Mouse (Mus musculus) R1 (cell line): Measurements from ENCODE around the gene Mob3b.
A peak's percentile ranks its signal among the peaks of the same experiment; 100 is the strongest.

Source experiments
- DNase-seq: peaks from one replicate; pipeline ENCODE4 v3.0.0-alpha.2; 2018; ENCODE audit warnings: low read depth, low spot score

The Mob3b gene

DNA sequence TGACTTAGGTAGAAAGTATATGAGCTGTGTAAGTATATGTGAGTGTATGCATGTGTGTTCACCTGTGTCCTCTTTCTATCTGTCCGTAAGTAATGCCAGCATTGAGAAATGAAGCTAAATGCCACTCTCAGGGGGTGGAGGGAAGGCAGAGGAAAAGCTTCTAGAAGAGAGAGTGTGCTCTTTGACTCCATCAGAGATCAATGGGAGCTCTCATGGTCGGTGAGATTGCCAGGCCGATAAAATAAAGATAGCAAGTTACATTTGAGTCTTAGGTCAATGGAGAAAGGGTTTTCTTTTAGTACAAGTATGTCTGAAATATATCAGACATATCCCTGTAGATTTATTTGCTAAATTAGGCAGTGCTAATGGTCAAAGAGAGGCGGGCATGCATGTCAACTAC, 9.0 kb downstream of the Mob3b start:
- no peak for DNase-seq

- no peak for DNase-seq
These were observed 10.7 kb downstream of the Mob3b start for GRCm38 (mm10) chr4:35146597-35146996.

DNA sequence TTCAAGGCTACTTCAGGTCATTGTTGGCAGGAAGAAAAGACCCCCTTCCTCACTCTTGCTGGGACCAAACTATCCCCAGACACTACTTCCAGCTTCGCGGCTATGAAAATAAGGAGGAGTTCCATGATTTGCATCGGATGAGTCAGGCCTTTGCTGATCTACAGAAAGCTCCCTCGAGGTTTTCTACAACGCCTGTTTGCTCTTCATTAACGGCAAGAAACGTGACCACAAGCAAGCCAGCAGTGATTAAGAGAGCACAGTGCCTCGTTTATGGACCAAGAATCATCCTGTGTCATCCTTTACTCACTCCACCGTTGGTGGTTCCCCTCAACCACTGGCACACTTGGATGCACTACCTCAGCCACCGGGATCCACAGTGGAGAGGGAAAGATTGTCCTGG, 11.6 kb downstream of the Mob3b start:
- no peak for DNase-seq

DNA sequence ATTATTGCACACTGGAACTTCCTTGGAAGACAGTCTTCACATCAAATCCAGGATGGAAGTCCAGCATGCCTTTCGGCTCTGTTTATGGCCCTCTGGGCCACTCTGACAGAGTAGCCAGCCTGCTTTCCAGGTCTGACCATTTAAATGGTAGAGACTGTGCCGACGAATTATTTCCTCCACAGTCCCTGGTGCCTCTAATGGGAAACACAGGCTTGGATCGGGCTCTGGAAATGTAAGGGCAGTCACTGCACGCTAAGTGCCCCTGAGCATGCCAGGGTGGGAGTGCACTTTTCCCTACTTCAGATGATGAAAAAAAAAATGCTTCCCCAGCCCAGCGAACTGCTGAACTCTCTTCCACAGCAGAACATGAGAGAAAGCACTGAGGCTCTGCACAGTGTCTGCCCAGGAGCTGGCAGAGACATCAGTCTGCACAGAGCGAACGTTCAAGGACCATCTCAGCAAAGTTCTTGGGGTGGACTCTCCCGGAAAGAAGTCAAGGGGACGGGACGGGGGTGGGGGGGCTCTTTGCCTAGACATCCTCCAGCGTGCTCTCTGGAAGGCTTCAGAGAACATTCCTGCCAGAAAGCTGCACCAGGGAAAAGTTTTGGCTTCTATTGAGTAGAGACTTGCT, 13.7 kb downstream of the Mob3b start:
- DNase-seq, result no peak

DNA sequence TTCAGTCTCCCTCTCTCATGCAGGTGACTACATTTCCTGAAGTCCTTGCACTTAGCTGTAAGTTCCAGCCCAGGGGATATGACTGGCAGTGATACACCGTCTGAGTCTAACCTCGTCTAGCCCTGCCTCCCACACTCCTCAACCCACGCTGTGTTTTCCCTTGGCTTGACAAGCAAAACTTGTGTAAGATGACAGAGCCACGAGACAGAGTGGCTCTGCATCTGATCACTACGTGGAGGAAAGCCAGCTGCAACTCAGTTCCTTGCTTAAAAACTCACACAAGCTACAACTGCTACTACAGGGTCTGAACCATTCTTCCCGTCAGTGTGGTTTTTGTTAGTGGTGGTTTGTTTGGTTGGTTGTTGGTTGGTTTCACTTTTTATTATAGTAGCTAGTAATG, 17.0 kb downstream of the Mob3b start:
- DNase-seq, result no peak

DNA sequence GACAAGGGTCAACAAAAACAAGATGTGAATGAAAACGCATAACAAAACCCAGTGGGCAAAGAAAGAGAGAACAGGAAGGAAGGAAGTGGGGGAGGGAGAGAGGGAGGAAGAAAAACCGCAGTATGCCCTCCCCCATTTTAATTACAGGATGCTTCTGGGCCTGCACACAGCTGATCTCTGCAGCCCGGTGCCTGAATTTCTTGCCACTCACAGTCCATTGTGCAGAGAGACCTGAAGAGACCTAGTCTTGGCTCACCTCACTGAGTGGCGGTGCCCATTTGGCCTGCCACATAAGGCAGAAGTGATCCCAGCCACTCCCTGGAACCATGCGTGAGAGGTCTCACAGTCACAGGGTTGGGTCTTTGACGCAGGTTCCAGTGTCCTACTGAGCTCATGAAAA, 19.2 kb downstream of the Mob3b start:
- DNase-seq, result peak; percentile 88

DNA sequence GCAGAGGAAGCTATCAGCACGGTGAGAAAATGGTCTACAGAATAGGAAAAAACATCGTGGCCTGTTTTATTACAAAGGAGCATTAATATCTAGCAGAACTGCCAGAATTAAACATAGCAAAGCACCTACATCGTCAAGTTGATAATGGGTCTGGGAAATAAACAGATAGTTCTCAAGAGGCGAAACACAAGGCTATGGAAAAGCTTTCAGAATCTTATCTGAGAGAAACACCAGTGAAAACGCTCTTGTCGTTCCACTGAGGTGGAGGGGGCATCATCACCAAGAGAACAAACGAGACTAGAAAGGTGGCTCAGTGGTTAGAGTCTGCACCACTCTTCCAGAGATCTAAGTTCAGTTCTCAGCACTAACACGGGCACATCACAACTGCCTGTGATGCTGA, 20.3 kb downstream of the Mob3b start:
- DNase-seq, result no peak

GRCm38 (mm10) chr4:35135806-35136205, 21.5 kb downstream of the Mob3b start:
- DNase-seq, result peak; percentile 62

DNA sequence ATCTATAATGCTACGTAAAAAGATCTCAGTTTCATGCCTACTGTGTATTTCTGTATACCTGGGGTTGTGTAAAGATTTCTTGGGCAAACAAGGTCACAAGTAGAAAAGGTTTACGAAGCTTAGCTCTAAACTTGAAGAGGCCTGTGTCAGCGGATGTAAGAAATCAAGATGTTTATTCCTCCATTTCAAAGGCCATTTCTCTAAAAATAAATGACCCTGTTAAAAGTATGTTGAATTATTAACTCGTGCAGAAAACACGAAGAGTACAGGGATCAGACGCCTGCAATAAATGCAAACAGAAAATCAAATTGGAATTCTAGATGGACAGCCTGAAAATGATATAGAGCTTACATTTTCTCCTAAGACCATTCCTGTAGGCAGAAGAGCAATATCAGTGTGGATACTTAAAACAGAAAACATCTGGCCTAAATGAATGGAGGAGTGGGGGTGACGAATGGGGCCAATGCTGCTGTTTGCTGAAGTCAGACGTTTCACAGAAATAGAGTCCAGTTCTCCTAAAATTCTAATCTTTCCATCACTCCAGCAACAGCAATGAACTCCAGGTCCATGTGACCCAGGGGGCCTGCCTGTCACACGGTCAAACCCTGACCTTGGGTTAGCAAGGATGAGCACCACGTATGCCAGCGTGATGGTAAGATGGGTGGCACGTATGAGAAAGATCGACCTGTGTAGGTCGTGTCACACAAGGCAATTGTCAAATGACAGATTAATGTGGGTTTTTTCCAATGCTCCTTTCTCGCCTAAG, 22.3 kb downstream of the Mob3b start:
- DNase-seq, result no peak

DNA sequence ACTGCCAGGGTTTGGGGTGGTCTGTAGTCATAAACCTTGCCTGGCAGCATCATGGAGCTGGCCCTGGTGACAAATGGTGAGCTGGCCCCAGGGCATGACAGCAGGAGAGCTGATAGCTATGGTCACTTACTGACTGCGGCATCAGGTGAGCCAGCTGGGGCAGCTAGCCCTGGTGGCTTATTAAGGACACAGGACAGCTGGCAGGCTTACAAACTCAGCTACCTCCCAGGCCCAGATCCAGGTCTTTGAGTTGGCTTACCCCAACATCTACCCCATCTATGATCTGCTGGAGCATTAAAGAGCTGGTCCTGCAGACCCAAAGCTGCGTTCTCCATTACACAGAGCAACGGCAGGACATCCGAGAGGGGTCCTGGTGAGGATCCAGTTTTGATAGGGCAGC, 23.9 kb downstream of the Mob3b start:
- no peak for DNase-seq

GRCm38 (mm10) chr4:35131592-35131991, 25.7 kb downstream of the Mob3b start:
- no peak for DNase-seq

- no peak for DNase-seq
These were observed 26.8 kb downstream of the Mob3b start for GRCm38 (mm10) chr4:35130411-35130948.

DNA sequence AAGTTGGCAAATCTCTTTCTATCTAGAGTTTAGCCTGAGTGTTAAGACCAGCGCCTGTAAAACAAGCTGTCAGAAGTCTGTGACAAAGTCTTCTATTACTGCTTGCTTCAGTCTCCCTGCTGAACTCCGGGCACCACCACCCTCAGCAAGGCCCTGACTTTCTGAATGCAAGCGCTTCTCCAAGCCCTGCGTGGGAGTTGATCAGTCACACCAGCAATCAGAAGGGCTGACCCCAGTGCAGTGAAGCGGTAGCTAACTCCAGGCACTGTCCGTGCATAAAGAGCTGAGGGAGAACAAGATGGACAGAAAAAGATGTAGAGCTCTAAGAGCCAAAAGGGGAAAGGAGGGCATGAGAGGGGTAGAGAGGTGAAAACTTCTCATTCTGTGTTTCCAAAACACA, 29.5 kb downstream of the Mob3b start:
- no peak for DNase-seq

DNA sequence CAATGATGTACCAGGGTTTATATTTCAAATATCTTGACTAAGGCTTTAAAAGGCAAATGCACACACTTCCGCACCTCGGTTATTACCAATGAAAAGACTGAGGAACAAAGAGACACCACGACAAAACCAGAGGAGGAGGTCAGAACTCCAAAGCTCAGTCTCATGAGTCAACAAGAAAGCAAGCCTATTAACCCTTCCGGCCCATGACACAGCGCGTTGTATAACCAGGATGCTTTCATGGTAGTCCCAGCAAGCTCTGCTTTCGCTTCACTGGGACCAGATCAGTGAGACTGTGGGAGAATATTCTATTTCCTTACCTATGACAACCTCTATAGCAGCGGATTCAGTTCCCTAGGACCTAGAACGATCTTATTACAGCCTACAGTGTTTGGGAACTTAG, 30.5 kb downstream of the Mob3b start:
- DNase-seq, result no peak

DNA sequence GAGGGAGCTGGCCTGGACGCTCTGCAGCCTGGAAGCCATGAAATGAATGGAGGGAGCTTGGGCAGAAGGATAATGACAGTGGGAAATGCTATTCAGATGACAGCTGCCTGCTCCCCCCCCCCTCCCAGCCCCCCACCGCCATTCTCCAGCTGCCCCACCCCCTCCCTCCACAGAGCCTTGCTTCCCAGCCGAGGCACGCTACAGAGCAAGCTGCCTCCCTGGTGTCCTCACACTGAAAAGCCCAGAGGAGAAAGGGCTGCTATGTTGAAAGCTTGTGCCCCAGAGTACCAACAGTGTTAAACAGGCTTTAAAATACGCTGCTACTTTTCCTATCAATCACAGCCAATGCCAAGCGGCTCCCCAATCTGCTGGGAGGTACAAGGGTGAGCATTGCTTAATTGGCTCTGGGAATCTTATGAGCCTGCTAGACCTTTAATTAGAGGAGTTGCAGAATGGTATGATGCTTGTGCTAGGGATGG, 31.9 kb downstream of the Mob3b start:
- DNase-seq, result no peak

DNA sequence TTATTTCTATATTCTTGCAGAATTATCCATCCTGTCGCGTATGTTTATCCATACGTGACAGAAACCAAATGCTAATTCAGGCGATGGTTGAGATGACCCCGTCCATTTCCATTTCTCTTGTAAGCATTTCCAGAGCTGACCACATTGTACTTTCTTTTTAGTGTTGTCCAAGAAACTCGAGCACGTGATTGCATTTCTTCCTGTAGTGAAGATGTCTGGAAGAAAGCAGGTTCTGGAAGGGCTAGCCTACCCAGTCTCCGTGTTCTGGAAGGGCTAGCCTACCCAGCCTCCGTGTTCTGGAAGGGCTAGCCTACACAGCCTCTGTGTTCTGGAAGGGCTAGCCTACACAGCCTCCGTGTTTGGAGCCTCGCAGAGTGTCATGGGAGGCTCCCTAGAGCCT, 33.3 kb downstream of the Mob3b start:
- DNase-seq, result no peak

GRCm38 (mm10) chr4:35123087-35123486, 34.2 kb downstream of the Mob3b start:
- no peak for DNase-seq

DNA sequence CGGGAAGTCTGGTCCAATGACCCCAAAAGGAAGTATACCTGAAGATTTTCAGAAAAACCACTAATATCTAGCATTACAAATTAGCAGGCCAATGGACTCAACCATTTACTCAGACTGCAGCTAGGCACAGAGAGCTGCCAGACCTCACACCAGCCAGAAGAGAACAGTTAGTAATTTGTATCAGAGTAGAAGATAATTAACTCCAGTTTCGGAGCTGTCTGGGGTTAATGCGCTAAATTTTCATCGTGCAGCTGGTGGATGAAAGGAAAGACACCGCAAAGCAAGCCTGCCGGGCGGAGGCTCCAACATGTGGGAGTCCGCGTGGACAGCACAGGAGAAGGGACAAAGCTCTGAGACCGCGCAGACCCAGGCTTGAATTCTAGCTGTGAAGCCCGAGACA, 36.2 kb downstream of the Mob3b start:
- no peak for DNase-seq

DNA sequence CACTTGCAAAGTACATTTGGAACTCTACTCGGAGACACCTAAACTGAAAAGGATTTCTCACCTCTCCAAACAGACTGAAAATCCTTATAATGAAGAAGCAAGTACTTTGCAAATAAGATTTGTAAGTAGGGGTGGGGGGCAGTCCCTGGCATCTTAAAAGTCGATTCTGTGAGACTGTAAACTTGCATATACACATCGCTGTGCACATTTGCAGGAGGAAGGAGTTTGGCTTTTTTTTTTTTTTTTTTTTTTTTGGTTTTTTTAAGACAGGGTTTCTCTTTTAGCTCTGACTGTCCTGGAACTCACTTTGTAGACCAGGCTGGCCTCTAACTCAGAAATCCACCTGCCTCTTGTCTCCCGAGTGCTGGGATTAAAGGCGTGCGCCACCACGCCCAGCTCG, 36.7 kb downstream of the Mob3b start:
- DNase-seq, result no peak

GRCm38 (mm10) chr4:35120159-35120558, 37.1 kb downstream of the Mob3b start:
- DNase-seq, result no peak

GRCm38 (mm10) chr4:35118851-35119250, 38.4 kb downstream of the Mob3b start:
- DNase-seq, result no peak

GRCm38 (mm10) chr4:35117144-35117543, 40.1 kb downstream of the Mob3b start:
- DNase-seq, result no peak

- DNase-seq, result no peak
These were observed 41.4 kb downstream of the Mob3b start for GRCm38 (mm10) chr4:35115933-35116332.
